Mouse (Mus musculus): Measurements from ENCODE around the gene Gcnt2. TPM values are rescaled to one million over a fixed set of nuclear protein-coding genes. Genes with fewer than 3 reads are reported as not detected.
"Not testable (repeated sequence)": the region's sequence is repeated elsewhere in the genome, so short reads cannot be mapped to it uniquely, and the experiment has no call there.

Gcnt2 gene
- polyA plus RNA-seq, 1 experiment = 9.6 TPM

GRCm38 (mm10) chr13:40885935-40886642, 26.5 kb downstream of the Gcnt2 start:
- Histone ChIP-seq H3K27ac (ENCODE audit: insufficient read depth, low read length) (no peak overlapping the region), H3K4me3 (ENCODE audit: insufficient read depth, low read length) (no peak overlapping the region; the same call in 1 of the 2 replicates), H3K4me1 (ENCODE audit: control insufficient read depth, insufficient read depth, low read length) (peaks cover 3% of the 10 kb centered on the region; the same call in 1 of the 2 replicates)
- no peak for TF ChIP-seq POLR2A (IDR thresholded peaks at IDR 0.05; ENCODE audit: extremely low read depth, insufficient read depth, low read length)
- TF ChIP-seq CTCF (IDR thresholded peaks at IDR 0.05; ENCODE audit: extremely low read depth, insufficient read depth, low read length) = no peak

DNA sequence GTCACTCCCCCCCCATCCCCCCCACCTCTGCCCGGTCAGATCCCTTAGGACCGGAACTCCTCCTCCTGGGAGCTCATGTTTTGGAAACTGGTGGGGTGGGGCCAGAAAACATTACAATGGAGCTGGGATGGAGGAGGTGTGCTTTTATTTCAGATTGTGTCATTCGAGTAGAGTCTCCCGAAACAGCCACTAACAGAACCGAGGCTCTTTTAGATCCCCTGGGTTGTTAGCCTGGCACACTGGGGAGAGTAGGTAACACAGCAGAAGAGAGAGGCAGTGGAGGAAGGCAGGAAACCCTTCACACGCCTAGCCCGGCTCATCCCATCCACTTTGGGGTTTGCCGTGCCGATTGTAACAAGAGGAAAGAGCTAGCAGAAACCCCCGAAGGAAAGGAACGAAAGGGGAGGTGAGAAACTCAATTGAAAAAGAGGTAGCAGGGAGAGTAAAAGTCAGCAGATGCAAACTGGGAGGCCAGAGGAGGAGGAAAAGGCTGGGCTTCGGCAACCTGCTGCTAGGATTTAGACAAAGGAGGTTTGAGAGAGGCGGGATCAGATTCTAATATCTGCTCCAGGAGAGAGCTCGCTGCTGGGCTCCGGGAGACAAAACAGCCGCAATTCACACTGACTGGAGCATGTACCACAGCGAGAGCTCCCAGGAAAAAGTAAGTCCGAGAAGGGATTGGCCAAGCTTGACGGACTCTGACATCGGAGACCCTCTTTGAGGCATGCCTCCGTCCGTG, 27.3 kb downstream of the Gcnt2 start:
- Histone ChIP-seq H3K27ac (ENCODE audit: insufficient read depth, low read length) (no peak overlapping the region), H3K4me3 (ENCODE audit: insufficient read depth, low read length) (peak overlapping the region; percentile 27), H3K4me1 (ENCODE audit: control insufficient read depth, insufficient read depth, low read length) (peaks cover 3% of the 10 kb centered on the region; the same call in 1 of the 2 replicates)
- TF ChIP-seq CTCF (IDR thresholded peaks at IDR 0.05; ENCODE audit: extremely low read depth, insufficient read depth, low read length) (no peak), POLR2A (IDR thresholded peaks at IDR 0.05; ENCODE audit: extremely low read depth, insufficient read depth, low read length) (no peak)

GRCm38 (mm10) chr13:40890595-40890994, 31.0 kb downstream of the Gcnt2 start:
- TF ChIP-seq CTCF (IDR thresholded peaks at IDR 0.05; ENCODE audit: extremely low read depth, insufficient read depth, low read length) (no peak), POLR2A (IDR thresholded peaks at IDR 0.05; ENCODE audit: extremely low read depth, insufficient read depth, low read length) (no peak)
- Histone ChIP-seq H3K4me3 (ENCODE audit: insufficient read depth, low read length) (no peak overlapping the region), H3K4me1 (ENCODE audit: control insufficient read depth, insufficient read depth, low read length) (peaks cover 3% of the 10 kb centered on the region; the same call in 1 of the 2 replicates), H3K27ac (ENCODE audit: insufficient read depth, low read length) (0 out of 2 replicates have a peak overlapping the region, but pooled peaks have one; percentile 49)

- not testable (repeated sequence) for H3K27ac ChIP-seq (ENCODE audit: insufficient read depth, low read length); H3K4me3 ChIP-seq (ENCODE audit: insufficient read depth, low read length); H3K4me1 ChIP-seq (ENCODE audit: control insufficient read depth, insufficient read depth, low read length)
These were observed 31.8 kb downstream of the Gcnt2 start for GRCm38 (mm10) chr13:40891369-40891768.

DNA sequence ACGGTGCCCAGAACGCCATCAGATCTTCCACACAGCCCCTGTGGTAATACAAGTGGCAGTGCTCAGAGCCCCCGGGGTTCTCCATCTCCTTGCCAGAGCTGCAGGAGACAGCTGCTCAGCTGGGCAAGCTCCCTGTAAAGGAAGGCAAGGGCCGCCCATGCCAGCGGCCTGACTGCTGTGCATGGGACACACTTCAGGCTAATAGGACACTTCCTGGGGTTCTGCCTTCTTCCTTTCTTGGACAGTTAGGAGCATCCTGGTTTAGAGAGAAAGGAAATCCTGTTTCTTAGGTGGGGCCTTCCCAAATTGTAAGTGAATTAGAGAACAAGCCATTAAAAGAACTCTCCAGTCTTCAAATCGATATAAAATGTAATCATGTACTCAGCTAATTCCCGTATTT, 32.5 kb downstream of the Gcnt2 start:
- no peak overlapping the region for H3K27ac ChIP-seq (ENCODE audit: insufficient read depth, low read length)
- TF ChIP-seq CTCF (IDR thresholded peaks at IDR 0.05; ENCODE audit: extremely low read depth, insufficient read depth, low read length) = no peak
- TF ChIP-seq POLR2A (IDR thresholded peaks at IDR 0.05; ENCODE audit: extremely low read depth, insufficient read depth, low read length) = no peak
- H3K4me3 ChIP-seq (ENCODE audit: insufficient read depth, low read length) = no peak overlapping the region
- H3K4me1 ChIP-seq (ENCODE audit: control insufficient read depth, insufficient read depth, low read length) = peaks cover 3% of the 10 kb centered on the region; the same call in 1 of the 2 replicates

DNA sequence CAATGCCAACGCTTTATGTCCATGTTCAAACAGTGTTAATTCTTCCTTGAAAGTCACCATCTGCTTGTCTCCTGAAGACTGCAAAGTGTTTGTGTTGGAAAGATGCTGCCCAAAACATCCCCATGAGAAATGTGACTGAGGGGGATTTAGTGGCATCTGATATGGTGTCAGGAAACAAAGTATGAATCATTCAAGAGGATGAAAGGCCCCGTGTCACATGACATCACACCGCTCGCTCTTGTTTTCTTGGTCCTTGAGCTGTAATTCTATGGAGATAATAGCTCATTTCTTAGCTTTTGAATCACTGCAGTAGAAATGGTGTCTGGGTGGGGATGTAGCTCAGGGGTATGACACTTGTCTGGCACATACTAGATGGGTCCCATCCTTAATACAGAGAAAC, 33.0 kb downstream of the Gcnt2 start:
- Histone ChIP-seq H3K27ac (ENCODE audit: insufficient read depth, low read length) (no peak overlapping the region), H3K4me3 (ENCODE audit: insufficient read depth, low read length) (no peak overlapping the region), H3K4me1 (ENCODE audit: control insufficient read depth, insufficient read depth, low read length) (peaks cover 3% of the 10 kb centered on the region; the same call in 1 of the 2 replicates)
- no peak for TF ChIP-seq POLR2A (IDR thresholded peaks at IDR 0.05; ENCODE audit: extremely low read depth, insufficient read depth, low read length)
- no peak for TF ChIP-seq CTCF (IDR thresholded peaks at IDR 0.05; ENCODE audit: extremely low read depth, insufficient read depth, low read length)

DNA sequence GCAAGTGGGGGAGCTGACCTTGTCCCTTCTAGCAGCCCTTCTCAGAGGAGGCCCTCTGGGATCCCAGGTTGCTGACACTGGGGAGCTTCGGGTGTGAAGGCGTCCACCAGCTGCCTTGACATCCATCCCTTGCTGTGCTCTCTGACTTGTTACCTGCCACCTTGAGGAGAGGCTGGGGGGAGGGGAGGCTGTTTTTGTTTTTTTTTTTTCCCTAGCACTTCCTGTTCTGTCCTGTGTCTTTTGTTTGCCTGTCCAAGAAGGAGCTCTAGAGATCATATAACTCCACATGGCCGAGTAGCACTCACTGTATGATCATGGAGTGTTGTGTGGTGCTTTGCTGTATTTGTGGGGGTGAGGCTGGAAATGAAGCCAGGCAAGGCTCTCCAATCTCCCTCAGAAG, 34.0 kb downstream of the Gcnt2 start:
- H3K4me3 ChIP-seq (ENCODE audit: insufficient read depth, low read length) = no peak overlapping the region
- no peak overlapping the region for H3K27ac ChIP-seq (ENCODE audit: insufficient read depth, low read length)
- H3K4me1 ChIP-seq (ENCODE audit: control insufficient read depth, insufficient read depth, low read length) = peaks cover 5% of the 10 kb centered on the region; the same call in 1 of the 2 replicates
- no peak for TF ChIP-seq POLR2A (IDR thresholded peaks at IDR 0.05; ENCODE audit: extremely low read depth, insufficient read depth, low read length)
- no peak for TF ChIP-seq CTCF (IDR thresholded peaks at IDR 0.05; ENCODE audit: extremely low read depth, insufficient read depth, low read length)

DNA sequence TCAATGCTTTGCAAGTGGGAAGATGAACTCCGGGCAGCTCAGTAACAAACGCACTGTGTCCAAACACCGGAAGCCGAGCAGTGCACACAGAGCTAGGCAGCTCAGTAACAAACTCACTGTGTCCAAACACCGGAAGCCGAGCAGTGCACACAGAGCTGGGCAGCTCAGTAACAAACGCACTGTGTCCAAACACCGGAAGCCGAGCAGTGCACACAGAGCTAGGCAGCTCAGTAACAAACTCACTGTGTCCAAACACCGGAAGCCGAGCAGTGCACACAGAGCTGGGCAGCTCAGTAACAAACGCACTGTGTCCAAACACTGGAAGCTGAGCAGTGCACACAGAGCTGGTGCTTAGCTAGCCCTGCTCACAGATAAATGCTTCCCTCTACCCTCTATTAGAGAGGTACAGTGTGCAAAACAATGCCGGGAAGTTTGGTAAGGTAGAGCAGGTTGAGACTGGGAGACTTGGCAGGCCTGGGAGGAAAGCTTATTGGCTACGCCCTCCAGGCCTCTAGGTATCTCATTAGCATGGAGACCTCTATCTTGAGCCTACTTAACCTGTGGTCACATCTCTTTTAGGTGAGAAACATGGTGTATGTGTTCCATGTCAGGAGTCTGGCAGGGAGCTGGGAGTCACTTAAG, 38.6 kb downstream of the Gcnt2 start:
- not testable (repeated sequence) for H3K27ac ChIP-seq (ENCODE audit: insufficient read depth, low read length); H3K4me3 ChIP-seq (ENCODE audit: insufficient read depth, low read length)

GRCm38 (mm10) chr13:40898698-40899097, 39.1 kb downstream of the Gcnt2 start:
- TF ChIP-seq CTCF (IDR thresholded peaks at IDR 0.05; ENCODE audit: extremely low read depth, insufficient read depth, low read length) = no peak
- no peak for TF ChIP-seq POLR2A (IDR thresholded peaks at IDR 0.05; ENCODE audit: extremely low read depth, insufficient read depth, low read length)
- Histone ChIP-seq H3K4me3 (ENCODE audit: insufficient read depth, low read length) (no peak overlapping the region), H3K4me1 (ENCODE audit: control insufficient read depth, insufficient read depth, low read length) (peaks cover 6% of the 10 kb centered on the region), H3K27ac (ENCODE audit: insufficient read depth, low read length) (no peak overlapping the region)

More for the DNA sequence above, 38.6 kb downstream of the Gcnt2 start:
- not testable (repeated sequence) for H3K4me1 ChIP-seq (ENCODE audit: control insufficient read depth, insufficient read depth, low read length)

Measured in cortical plate, adult 2 months (tissue).